Mouse (Mus musculus): Measurements from ENCODE around the gene H6pd.
A peak's percentile ranks its signal among the peaks of the same experiment; 100 is the strongest.

Gene H6pd

DNA sequence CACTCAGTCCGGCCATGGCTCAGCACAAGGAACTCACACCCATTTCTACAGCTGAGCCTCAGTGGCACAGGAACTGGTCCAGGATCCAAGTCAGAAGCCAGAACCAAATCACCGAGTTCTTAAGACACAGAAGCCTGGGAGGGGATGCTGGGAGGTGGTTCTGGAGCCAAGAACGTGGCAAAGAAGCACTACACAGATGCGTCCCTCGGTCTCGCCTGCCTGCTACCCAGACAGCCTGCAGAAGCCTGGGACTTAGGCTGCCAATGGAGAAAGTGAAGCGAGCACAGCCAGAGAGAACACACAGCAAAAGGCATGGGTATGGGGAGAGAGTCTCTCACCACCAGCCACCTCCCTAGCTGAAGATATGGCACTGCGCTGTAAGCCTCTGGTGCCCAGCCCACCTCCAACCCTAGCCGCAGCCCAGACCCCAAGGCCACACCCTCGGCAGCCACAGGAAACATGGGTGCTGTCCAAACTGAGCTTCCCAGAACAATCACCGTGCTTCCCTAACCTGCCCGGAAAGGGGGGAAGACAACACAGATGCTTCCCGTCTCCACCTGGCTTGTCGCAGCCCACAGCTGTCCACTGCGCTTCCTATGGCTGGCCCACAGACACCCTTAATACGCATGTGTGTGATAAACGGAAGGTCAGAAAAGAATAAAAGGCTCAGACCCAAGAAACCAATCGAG, 67.6 kb downstream of the H6pd start:
- DNase-seq: no peak

DNA sequence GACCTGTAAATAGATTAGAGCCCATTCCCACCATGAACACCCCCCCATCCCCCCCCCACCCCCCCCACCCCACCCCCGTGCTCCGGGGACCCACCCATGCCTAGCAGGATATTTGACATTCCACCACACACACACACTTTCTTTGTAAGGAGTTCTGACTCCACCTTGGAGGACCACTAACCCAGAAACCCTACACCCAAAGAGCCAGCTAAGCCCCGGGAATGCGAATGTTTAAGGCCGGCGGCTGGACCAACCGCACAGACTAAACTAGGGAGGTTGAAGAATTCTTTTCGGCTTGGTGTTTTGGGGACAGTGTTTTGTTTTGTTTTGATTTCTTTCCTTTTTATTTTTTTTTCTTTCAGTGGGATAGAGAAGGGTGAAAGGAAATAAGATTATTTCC, 70.1 kb downstream of the H6pd start:
- no peak for DNase-seq

DNA sequence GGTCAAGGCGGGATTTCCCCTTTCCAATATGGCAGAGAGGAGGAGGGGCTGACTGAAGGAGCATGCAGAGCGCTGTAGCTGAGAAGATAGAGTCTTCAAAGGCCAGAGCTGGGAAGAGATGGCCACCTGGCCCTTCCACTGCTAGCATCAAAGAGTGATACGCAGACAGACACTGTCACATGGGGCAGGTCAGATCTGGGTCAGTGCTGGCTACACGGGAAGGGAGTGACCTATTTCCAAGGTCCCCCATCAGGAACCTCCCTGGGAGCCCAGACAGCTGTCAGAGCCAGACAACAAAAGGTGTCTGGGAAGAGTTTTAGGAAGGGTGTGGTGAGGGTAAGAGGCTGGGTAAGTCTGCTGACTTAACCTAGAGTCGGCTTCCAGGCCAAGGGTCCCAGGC, 71.9 kb downstream of the H6pd start:
- peak; percentile 86 for DNase-seq

- DNase-seq: no peak
Measured at GRCm38 (mm10) chr4:149935470-149935869, 73.4 kb downstream of the H6pd start.

DNA sequence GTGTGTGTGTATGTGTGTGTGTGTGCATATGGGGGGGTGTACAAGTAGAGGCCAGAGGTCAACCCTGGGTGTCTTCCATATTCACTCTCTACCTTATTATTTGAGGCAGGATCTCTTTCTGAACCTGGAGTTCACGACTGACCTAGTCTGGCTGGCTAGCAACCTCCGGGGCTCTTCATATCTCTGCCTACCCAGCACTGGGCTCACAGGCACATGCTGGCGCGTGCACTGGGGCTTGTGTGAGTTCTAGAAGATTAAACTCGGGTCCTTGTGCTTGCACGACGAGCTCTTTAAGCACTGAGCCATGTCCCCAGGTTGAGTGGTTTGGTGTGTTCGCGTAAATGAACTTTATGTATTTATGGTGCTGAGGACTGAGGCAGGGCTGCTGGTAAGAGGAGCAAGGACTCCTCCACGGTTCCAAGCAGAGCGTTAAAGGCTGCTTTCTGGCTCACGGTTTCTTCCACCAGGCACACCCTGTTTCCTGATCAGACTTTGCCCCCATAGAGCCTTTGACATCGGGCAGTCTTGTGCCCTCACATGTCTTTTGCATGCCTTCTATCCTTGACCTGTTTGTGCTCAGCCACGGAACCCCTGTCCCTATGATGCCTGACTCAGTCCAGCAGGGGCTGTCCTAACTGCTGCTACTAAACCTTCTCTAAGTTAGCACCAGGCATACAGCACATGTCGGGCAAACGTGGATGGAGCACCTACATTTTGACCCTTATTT, 75.1 kb downstream of the H6pd start:
- no peak for DNase-seq

GRCm38 (mm10) chr4:149933025-149933424, 75.8 kb downstream of the H6pd start:
- no peak for DNase-seq

GRCm38 (mm10) chr4:149932108-149932815, 76.6 kb downstream of the H6pd start:
- no peak for DNase-seq

GRCm38 (mm10) chr4:149930755-149931154, 78.1 kb downstream of the H6pd start:
- no peak for DNase-seq

All from retina, postnatal 1 day (tissue).